Mouse (Mus musculus): Measurements from ENCODE around the gene Tcp11l2.

DNA sequence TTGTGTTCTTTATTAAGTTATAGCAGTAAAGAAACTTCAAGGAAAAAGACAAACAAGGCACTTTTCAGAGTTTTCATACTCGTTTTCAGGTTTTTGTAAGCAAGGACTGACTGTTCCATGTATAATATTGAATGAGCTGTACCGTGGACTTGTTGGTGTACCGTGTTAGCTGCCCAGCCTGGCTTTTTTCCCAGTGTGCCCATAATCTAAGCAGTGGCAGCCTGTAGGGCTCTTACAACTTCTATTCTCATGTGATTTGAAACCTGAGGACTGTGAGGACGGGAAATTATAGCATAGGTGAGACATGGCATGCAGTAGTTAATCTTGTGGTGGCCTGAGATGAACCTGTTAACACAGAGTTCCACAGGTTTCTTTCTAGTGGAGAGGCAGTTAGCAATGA, 62.0 kb downstream of the Tcp11l2 start:
- no peak for TF ChIP-seq CTCF (IDR thresholded peaks at IDR 0.05; ENCODE audit: control insufficient read depth, insufficient read depth, low read length)
- no peak for TF ChIP-seq POLR2A (IDR thresholded peaks at IDR 0.05; ENCODE audit: borderline replicate concordance, control insufficient read depth, low read depth, low read length)

Data from bone marrow, adult 2 months (tissue).